Mouse (Mus musculus): ENCODE measurements around the gene Anp32a.
A peak's percentile ranks its signal among the peaks of the same experiment; 100 is the strongest.

Gene Anp32a

DNA sequence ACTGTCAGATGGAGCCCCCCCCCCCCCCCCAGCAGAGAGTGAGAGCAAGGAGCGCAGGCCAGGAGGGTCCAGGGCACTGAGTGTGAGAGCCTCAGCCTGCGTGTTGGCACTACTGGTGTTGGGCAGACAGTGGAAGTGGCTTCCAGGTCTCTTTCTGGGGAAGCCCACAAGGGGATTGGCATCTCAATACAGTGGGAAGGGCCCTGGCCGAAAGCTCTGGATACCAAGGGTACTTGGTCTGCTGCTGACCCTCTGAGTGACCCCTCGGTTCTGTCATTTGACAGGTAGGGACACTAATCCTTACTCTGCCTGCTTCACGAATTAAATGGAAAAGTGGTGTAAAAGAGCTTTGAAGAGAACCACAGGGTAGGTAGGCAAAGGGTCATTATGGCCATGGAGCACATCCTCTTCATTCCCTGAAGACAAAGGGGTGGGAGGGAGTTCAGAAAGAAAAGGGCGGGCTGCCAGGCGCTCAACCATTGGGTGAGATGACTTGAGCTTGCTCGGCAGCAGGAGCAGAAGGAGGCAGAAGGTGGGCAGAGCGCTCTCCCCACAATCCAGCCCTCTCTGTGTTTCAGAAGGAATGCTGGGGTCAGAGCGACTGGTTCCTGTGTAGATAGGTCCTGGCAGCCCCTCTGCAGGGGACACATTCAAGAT is 79.3 kb downstream of the Anp32a start:
- no peak for DNase-seq

DNA sequence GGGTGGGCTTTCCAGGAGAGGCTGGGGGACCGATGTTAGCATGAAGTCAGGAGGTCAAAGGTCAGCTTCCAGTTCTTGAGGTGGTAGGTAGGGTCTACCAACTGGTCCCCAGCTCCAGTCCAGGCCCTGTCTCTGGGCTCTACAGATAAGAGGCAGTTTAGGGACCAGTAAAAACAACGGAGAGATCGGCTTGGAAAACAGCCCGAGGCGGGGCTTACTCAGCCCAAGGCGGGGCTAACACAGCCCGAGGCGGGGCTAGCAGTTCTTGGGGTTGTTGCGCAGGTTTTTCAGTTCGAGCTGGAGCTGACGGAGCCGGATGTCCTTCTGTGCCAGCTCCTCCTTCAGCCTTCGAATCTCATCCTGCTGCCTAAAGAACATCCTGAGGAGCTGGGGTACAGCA is 79.9 kb downstream of the Anp32a start:
- peak; percentile 66 for DNase-seq

DNA sequence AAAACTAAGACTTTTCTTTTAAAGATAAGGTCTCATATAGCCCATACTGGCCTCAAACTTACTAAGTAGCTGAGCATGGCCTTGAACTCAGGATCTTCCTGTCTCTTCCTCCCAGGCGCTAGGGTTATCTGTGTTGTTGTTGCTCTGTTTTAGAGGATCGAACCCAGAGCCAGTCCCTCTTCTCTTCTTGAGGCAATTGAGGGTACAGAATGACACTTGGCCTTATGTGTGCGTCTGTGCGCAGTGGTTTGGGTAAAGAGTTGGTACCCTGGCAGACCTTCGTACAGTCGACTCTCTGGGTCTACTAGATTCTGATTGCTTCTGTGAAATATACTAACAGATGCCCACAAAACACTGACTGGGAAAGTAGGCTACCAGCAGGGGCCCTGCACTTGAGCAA is 80.8 kb downstream of the Anp32a start:
- no peak for DNase-seq

DNA sequence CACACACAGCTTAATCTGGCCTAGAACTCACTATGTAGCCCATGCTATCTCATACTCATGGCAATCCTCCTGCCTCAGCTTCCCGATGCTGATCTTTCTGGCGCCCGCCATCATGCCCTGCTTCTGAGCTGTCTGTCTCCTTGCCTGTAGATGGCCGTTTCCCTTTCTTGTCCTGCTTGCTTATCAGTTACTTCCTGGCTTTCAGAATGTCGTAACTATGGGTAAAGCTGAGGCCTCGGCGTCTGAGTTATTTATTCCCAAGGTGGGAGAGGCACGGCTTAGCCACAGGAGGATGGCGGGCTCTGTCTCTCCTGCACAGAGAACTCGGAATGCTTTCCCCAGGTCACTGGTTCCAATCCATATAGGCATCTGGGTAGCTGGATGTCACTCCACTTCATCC is 81.8 kb downstream of the Anp32a start:
- DNase-seq: no peak

DNA sequence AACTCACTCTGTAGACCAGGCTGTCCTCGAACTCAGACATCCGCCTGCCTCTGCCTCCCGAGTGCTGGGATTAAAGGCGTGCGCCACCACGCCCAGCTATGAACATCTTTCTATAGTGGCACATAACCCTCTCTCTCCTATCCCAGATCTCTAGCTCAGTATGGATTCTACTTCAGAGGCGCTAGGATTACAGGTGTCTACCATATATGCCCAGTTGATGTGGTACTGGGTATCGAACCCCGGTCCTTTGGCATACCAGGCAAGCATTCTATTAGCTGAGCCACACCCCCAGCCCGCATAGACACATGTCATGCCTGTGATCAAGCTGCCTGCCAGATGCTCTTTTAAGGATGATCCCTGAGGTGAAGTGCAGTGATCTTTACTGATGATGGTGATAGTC is 82.8 kb downstream of the Anp32a start:
- no peak for DNase-seq

DNA sequence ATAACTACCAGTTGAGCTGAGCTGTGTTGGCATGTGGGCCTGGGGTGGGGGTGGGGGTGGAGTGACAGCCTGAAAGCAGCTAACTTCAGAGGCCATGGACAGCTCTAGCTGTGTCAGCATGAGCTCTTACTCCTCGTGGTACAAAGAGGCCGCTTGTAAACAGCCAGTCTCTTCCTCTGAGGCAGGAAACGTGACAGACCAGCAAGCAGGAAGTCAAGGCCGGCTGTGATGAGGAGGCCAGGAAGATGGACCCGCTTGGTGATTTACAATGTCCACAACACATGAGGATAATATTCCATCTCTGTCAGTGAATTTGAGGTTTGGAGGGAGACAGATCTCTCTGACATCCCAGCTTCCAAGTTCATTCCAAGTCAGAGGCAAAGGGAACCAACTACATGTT is 84.2 kb downstream of the Anp32a start:
- DNase-seq: no peak

DNA sequence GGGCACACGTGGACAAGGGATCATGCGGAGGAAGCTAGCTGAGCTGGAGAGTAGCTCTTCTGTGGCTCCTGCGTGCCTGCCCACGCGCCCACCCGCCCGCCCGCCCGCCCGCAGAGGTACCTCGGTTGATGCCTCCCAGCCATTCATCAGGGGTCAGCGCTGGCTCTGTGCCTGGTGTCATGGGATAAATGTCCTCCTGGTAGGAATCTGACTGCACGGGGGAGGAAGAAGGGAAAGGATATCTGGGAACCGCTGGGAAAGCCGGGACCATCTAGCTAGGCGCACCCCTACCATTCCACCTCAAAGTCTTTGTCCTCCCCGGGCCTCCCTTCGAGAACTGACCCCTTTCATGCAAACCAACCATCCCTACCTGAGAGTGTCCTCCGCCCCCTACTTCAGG is 84.9 kb downstream of the Anp32a start:
- DNase-seq: no peak

DNA sequence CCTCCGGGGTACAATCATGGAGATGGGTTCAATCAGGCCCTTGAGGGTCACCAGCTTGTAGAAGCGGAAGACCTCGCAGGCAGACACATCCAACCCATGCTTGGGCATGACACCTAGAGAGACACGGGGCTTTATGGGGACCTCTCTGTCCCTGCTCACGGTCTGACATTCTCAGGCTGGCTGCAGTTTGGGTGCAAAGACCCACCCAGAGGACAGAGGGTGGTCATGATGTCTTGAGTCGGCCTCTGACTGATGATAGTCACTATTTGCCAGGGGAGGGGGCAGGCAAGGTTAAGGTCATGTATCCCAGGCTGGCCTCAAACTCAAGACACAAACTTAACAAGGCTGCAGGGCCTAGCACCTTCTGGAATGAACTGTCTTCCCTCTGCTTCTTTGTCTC is 85.4 kb downstream of the Anp32a start:
- no peak for DNase-seq

DNA sequence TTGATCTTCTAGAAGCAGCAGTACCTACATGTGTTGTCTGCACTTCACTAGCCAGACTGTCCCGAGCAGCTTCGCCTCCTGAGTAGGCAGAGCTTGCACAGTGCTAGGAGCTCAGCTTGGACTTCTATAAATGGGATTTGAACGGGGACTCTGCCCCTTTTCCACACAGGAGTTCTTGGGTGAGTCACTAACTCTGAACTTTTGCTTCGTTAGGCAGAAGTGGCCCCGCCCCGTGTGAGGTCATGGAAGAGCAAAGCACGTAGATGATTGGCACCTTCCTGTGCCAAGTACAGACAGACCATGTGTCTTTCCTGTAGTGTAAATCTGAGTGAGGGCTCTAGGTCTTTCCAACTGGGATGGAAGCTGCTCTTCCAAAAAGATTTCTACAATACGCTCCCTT is 85.9 kb downstream of the Anp32a start:
- DNase-seq: no peak
